Mouse (Mus musculus) cortical plate, adult 2 months (tissue): ENCODE measurements around the gene S1pr4. TPM values are rescaled to one million over a fixed set of nuclear protein-coding genes. Genes with fewer than 3 reads are reported as not detected.

Source experiments
- H3K27ac ChIP-seq: fragments of 200-500 bp; 2 replicates; pipeline ENCODE4 v1.5.1; 2012; ENCODE audit warnings: low read length, control low read depth, inconsistent platforms; ENCODE audit not compliant: insufficient read depth
- H3K4me1 ChIP-seq: fragments of 200-500 bp; 2 replicates; pipeline ENCODE4 v1.6.1; 2011; ENCODE audit warnings: low read length; ENCODE audit not compliant: control insufficient read depth, insufficient read depth
- H3K4me3 ChIP-seq: fragments of 200-500 bp; 2 replicates; pipeline ENCODE4 v1.5.1; 2011; ENCODE audit warnings: mild to moderate bottlenecking, low read length, control low read depth; ENCODE audit not compliant: insufficient read depth
- CTCF ChIP-seq: fragments of 200-500 bp; IDR thresholded peaks from 2 replicates; pipeline ENCODE4 v1.5.1; 2011; ENCODE audit warnings: mild to moderate bottlenecking, control low read depth, low read length; ENCODE audit not compliant: insufficient read depth; ENCODE audit errors: extremely low read depth
- POLR2A ChIP-seq: fragments of 200-500 bp; IDR thresholded peaks from 2 replicates; pipeline ENCODE4 v1.6.1; 2011; ENCODE audit warnings: mild to moderate bottlenecking, low read length, control low read depth; ENCODE audit not compliant: insufficient read depth; ENCODE audit errors: extremely low read depth
- polyA plus RNA-seq: library from polyadenylated mRNA; depleted of rRNA; stranded (reverse); fragments of >200 nt; gene quantifications from 2 replicates; pipeline ENCODE4 v1.2.3, GENCODE M21; 2012

The S1pr4 gene
- polyA plus RNA-seq, 1 experiment = 1.1 TPM

GRCm38 (mm10) chr10:81460951-81461350 is 39.0 kb downstream of the S1pr4 start:
- Histone ChIP-seq H3K4me3 (no peak overlapping the region), H3K27ac (no peak overlapping the region), H3K4me1 (no peaks in the 10 kb centered on the region)
- TF ChIP-seq POLR2A (no peak), CTCF (no peak)

GRCm38 (mm10) chr10:81460471-81460870 is 39.5 kb downstream of the S1pr4 start:
- H3K4me1 ChIP-seq = no peaks in the 10 kb centered on the region
- H3K4me3 ChIP-seq = no peak overlapping the region
- H3K27ac ChIP-seq = no peak overlapping the region
- TF ChIP-seq CTCF (no peak), POLR2A (no peak)

DNA sequence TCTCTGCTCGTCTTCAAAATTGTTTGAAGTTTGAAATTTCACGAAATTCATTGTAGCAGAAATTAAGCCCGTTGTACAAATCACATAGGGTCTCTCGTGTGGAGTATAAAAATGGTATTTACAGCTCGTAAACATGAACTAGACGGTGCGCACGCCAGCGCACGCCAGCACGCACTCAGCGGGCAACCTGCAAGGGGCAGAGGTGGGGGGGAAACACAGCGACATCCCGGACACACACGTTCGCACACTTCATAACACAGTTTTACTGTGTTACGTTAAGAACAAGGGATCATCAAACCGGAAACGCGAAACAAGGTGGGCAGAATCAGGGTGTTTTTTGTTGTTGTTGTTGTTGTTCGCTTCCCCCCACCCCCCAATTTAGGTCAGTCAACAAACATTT is 40.5 kb downstream of the S1pr4 start:
- no peak overlapping the region for H3K27ac ChIP-seq
- no peak for TF ChIP-seq POLR2A
- TF ChIP-seq CTCF = no peak
- no peak overlapping the region for H3K4me3 ChIP-seq
- no peaks in the 10 kb centered on the region for H3K4me1 ChIP-seq

DNA sequence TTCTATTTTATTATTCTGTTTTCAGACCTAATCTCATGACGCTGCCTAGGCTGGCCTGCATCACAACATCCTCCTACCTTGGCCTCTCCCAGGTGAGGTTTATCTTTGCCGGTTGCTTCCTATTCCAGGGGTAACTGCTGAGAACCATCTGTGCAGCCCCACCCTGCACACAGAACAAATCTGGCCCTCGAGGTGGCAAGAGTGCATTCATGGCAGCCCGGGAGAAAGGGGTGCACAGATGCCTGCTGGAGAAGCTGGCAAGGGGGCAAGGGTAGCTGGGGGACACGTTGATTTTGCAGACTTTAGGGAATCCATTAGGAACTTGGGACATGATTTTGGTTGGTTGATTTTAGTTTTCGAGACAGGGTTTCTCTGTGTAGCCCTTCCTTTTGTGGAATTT is 41.7 kb downstream of the S1pr4 start:
- TF ChIP-seq POLR2A (no peak), CTCF (no peak)
- Histone ChIP-seq H3K4me3 (no peak overlapping the region), H3K27ac (no peak overlapping the region), H3K4me1 (no peaks in the 10 kb centered on the region)

- no peaks in the 10 kb centered on the region for H3K4me1 ChIP-seq
- no peak overlapping the region for H3K27ac ChIP-seq
Measured at GRCm38 (mm10) chr10:81457624-81458023, 42.3 kb downstream of the S1pr4 start.

GRCm38 (mm10) chr10:81456983-81457563 is 42.9 kb downstream of the S1pr4 start:
- Histone ChIP-seq H3K4me1 (no peaks in the 10 kb centered on the region), H3K4me3 (no peak overlapping the region), H3K27ac (no peak overlapping the region)
- TF ChIP-seq CTCF (no peak), POLR2A (no peak)

More at GRCm38 (mm10) chr10:81457624-81458023, 42.3 kb downstream of the S1pr4 start:
- no peak overlapping the region for H3K4me3 ChIP-seq
- TF ChIP-seq POLR2A = no peak
- no peak for TF ChIP-seq CTCF

DNA sequence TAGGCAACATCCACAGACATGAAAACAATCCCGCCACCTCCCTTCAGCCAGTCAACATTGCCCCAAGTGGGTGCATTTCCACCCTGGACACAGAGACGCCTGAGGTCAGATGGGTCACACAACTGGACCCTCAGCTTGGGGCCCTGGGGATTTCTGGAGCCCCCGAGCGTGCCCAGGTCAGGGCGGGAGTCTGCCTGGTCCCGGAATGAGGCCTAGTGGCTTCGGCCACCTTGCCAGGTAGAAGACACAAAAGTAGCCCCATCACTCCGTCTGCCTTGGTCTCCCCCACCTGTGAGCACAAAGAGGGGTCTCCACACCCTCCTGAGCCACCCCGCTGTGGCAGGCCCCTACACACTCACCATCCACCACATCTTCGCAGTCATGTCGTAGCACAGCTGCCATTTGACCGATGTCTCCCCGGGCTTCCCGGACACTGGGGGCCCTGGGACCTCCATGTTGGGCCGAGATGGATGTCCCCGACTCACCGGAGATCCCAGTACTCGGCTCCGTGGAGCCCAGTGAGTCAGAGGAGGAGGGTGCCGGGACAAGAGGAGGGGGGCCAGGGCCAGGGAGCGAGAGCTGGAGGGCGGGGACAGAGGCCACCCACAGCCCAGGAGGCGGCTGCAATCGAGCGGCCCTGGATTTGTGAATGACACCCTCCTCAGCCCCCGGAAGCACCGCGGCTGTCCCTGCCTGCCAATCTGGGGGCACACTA is 44.6 kb downstream of the S1pr4 start, which contains the start of gene Nfic:
Nfic (minus strand) TSS at position 455 of the 715 bp plus-strand sequence.
- no peak within 1 kb of the TSS for H3K27ac ChIP-seq
- H3K4me1 ChIP-seq = no peaks in the 10 kb centered on the region
- TF ChIP-seq POLR2A (no peak), CTCF (no peak)
- no peak within 1 kb of the TSS for H3K4me3 ChIP-seq

GRCm38 (mm10) chr10:81454106-81454505 is 45.8 kb downstream of the S1pr4 start:
- TF ChIP-seq POLR2A (no peak), CTCF (no peak)

DNA sequence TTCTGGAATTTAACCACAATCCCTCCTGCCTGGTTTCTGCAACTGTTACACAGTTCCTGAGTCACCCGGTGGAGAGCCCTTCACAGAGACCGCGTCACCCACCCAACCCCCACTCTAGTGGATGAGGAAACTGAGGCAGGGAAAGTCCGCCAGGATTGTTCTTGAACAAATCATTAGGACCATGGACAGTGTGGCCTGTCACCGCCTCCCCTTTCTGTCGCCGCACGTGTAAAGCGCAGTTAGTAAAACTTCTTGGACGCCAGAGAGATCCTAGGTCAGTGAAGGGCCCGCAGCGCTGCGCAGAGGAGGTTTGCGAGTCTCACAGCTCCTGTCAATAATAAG is 47.0 kb downstream of the S1pr4 start:
- no peak for TF ChIP-seq POLR2A
- no peak for TF ChIP-seq CTCF
- H3K4me3 ChIP-seq = no peak overlapping the region
- H3K4me1 ChIP-seq = no peaks in the 10 kb centered on the region
- no peak overlapping the region for H3K27ac ChIP-seq

More at GRCm38 (mm10) chr10:81454106-81454505, 45.8 kb downstream of the S1pr4 start:
- Histone ChIP-seq H3K4me3 (no peak overlapping the region), H3K27ac (no peak overlapping the region), H3K4me1 (no peaks in the 10 kb centered on the region)
